Mouse (Mus musculus) T-helper 17 cell (primary cell): ENCODE data around the gene Gdf1.

Source experiments
- in situ Hi-C, 2 experiments: fragments of 300-600 bp; cut with MboI, MseI; formaldehyde crosslinking; loops; 1 replicate in 1 of 2; 2 replicates in 1 of 2; pipeline ENCODE4 v1.15.1; 2025; ENCODE audit warnings: high pct_unique_total_duplicates in 2 of 2

Gene Gdf1

DNA sequence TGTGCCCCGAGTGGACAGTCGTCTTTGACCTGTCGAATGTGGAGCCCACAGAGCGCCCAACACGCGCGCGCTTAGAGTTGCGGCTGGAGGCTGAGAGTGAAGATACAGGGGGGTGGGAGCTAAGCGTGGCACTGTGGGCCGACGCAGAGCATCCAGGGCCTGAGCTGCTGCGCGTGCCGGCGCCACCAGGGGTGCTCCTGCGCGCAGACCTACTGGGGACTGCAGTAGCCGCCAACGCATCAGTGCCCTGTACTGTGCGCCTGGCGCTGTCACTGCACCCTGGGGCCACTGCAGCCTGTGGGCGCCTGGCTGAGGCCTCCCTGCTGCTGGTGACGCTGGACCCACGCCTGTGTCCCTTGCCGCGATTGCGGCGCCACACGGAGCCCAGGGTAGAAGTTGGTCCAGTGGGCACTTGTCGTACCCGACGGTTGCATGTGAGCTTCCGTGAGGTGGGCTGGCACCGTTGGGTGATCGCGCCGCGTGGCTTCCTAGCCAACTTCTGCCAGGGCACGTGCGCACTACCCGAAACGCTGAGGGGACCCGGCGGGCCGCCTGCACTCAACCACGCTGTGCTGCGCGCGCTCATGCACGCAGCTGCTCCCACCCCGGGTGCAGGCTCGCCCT is 1.2 kb downstream of the Gdf1 start:
- in situ Hi-C loops: no loop called here

GRCm38 (mm10) chr8:70331526-70331925 is 1.9 kb downstream of the Gdf1 start:
- in situ Hi-C loops: no loop called here

DNA sequence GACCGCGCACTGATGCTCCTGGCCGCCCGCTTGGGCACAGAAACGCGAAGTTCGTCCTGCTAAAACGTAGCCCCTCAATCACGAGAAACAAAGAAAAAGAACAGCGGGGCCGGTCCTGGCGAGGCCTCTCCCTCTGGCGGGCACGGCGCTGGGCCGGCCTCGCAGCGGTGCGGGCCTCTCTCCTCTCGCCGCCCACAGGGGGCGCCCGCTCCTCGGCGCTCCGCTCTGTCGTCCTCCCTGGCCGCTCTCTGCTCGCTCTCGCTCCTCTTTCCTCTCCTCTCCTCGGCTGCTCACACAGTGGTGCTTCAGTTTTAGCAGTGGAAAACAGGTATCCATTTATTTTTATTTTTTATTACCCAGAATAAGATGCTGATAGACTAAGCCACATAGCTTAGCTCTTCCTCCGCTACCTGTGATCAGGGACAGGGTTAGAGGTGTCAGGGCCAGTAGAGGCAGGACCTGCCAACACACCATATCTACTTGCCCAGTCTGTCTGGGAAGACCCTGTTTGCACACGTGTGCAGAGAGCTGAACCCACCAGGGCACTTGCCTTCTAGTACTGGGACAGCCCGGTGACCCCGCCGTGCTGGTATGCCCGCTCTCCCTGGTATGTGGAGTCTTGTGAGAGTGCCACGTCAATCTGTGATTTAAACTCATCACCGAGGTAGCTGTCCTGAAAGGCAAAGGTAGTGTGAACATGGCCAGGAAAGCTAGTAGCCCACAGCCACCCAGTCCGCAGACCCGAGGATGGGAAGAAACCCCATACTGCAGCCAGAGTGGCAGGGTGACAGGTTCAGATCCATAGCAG is 2.7 kb downstream of the Gdf1 start:
- in situ Hi-C loops: no loop called here

GRCm38 (mm10) chr8:70332878-70333202 is 3.2 kb downstream of the Gdf1 start:
- in situ Hi-C loops: no loop called here

GRCm38 (mm10) chr8:70338931-70339330 is 9.3 kb downstream of the Gdf1 start:
- in situ Hi-C loops: no loop called here

DNA sequence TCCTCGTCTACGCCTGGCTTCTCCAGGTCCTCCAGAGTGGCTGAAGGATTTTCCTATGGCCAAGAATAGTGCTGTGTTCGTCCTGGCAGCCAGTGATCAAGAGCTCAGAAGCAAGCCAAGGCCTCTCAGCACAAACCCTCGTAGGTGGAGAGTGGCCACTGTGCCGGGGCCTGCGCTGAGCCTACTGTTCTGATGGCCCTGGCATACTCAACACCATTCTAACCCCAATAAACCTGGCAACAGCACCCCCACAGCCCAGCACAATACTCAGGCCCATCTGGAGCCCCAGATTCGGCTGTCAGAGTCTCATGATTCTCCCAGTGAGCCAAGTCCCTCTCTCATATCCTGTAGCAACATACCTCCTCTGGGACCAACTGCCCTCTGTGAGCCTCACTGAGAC is 11.0 kb downstream of the Gdf1 start:
- in situ Hi-C loops: no loop called here

GRCm38 (mm10) chr8:70342007-70342406 is 12.4 kb downstream of the Gdf1 start:
- in situ Hi-C loops: no loop called here

GRCm38 (mm10) chr8:70343076-70343475 is 13.5 kb downstream of the Gdf1 start:
- in situ Hi-C loops: no loop called here

GRCm38 (mm10) chr8:70343696-70344095 is 14.1 kb downstream of the Gdf1 start:
- in situ Hi-C loops: no loop called here

DNA sequence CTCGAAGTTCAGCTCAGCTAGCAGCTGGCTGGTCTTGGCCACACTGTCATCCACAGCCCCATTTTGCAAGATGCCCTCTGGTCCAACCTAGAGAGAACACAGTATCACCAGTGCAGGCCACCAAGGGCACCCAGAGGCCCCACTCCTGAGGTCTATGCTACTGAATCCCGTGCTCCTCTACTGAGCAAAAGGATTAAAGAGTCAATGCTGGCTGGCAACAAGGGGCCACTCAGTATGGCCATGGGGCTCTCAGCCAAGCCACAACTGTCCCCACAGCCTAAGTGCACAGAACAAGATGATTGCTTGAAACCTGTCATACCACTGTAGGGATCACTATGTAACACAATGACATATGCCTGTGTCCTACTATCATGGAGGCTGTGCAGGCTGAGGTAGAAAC is 14.7 kb downstream of the Gdf1 start:
- in situ Hi-C loops: no loop called here

GRCm38 (mm10) chr8:70347443-70347842 is 17.8 kb downstream of the Gdf1 start:
- in situ Hi-C loops: no loop called here

GRCm38 (mm10) chr8:70347860-70348420 is 18.3 kb downstream of the Gdf1 start:
- in situ Hi-C loops: no loop called here

DNA sequence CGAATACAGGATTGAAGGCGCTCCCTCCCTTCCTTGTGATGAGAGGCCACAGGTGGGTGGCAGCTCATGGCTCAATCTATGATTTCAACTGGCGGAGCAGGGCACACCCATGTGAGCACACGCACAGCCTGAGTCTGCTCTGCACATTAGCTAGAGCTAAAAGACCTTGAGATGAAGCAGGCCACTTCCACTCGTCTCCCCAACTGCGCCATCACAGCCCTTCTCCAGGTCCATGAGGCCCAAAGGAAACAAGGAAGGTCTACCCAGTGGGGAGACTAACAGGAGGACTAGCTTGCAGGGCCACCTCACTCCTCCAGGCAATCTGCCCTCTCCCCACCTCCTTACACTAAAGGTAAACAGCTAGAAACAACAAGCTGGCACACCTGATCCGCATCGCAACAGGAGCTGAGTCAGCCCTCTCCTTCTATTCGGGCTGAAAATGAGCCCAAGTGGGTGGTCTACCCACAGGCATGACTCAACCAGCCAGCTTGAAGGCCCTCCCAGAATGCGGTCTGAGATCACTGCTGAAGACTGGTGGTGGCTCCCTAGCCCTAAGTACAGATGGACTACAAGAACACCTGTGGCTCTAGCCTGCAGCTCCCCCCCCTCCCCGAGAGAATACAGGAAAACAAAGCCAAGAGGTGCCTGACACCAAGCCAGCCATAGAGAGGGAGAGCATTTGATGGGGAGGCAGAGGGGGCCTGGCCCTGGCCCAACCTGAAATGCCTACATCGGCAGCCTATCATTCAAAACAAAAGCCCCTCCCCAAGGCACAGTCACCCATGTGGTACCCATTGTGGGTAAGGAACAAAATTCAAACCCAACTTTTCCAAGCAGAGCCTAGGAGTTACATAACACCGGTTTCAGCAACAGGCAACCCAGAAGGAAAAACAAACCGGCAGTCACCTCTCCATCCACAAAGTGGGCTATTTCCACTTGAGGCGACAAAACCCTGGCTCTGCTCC is 21.7 kb downstream of the Gdf1 start:
- in situ Hi-C loops: no loop called here

DNA sequence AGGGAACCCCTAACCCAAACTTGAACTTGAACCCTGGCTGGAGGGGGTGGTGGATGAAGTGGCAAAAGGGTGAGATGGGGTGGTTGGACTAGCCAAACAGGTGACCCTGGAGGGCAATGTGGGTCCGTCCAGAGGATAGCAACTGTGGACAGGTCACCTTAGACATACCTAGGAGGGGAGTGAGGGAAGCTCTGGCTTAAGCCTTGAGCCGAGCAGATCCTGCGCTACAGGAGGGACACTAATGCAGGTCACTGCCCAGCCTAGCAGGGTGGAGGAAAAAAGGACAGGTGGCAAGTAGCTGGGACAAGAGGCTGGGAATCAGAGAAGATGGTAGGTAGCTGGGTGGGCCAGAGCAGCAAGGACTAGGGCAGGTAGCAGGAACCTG is 22.4 kb downstream of the Gdf1 start:
- in situ Hi-C loops: no loop called here

- in situ Hi-C loops: no loop called here
Observed at GRCm38 (mm10) chr8:70352657-70353151, 23.1 kb downstream of the Gdf1 start.

DNA sequence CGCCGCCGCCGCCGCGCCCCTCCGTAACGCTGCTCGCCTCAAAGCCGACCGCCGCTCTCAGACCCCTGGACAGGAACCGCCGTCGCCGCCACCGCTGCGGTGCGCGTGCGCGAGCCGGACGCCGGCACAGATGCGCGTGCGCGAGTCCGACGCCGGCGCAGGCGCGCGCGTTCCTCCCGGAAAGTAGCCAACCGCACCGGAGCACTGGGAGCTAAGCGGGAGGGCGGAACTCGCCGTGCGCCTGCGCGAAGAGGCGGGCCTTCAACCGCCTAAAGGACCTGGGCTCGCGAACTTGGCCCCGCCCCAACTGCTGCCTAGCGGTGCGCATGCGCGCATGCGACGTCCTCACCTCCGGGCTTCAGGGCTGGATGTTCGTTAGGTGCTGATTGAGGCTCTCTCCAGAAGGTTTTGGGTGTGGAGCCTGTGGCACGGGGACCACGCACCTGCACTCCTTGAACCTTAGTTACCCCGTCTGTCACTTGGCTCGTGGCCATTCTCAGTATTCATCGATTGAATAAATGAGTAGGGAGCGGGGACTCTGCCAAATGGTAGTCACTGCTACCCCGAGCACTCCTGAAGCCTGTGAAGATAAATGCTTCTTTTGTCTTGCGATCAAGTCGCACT is 23.7 kb downstream of the Gdf1 start, which contains the start of gene Upf1:
Upf1 (minus strand) TSS at position 85 of the 624 bp plus-strand sequence.
- in situ Hi-C loops: no loop called here

DNA sequence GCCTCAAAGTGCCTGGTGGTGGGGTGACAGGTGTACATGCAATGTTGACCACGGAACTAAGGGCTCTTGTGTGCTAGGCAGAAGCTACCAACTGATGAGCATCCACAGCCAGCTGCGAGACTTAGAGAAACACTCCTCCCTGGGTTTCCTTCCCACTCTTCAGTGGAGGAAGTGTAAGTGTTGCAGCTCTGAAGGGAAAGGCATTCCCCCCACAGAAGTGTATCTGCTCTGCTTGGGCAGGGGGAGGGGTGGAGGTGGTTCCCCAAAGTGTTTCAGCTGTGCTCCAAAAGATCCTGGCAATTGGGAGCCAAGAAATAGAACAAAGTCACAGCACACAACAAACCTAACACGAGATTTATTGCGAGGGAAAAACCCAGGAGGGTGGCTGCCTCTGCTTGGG is 24.4 kb downstream of the Gdf1 start:
- in situ Hi-C loops: no loop called here

GRCm38 (mm10) chr8:70356111-70356510 is 26.5 kb downstream of the Gdf1 start:
- in situ Hi-C loops: no loop called here

DNA sequence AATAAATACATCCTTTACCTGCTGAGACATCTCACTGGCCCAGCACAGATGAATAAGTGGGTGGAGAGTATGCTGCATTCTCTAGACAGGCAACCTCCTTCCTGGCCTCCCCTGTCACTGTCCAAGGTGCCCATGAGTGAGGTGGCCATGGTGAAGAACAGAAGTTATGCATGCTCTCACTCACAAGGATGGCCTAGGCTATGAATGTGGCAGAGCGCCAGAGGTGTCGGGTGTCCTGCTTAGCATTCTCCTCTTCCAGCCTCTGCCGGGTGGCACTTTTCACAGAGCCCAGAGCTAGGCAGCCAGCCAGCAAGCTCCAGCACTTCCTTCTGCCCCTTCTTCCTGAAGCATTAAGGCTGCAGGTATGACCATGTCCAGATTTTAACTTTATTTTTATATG is 29.8 kb downstream of the Gdf1 start:
- in situ Hi-C loops: no loop called here

GRCm38 (mm10) chr8:70360769-70361168 is 31.2 kb downstream of the Gdf1 start:
- in situ Hi-C loops: no loop called here

DNA sequence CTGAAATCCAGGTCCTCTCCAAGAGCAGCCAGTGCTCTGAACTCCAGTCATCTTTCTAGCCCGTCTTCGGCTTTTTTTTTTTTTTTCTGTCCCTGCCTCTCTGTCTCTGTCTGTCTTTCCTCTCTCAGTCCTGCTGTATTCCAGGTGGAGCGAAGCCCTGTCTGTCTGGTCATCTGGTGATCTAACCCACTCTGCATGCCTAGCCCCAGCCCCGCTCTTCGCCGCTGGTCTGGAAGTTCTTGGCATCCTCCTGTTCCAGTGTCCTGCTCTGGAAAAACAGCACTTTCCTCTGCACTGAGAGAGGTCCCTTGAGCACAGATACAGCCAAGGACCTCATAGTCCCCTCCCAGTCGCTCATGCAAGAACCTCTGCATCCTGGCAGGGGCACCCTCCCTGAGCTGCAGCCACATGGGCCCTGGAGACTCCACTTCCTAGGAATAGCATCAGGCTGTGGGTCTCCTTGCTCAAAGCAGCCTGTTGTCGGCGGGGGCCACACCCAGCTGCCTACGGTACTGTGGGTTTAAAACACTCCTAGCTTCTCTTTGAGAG is 31.9 kb downstream of the Gdf1 start:
- in situ Hi-C loops: no loop called here
